Mouse (Mus musculus) small intestine, adult 2 months (tissue): ENCODE data around the gene Minos1.

Source experiments
- CTCF ChIP-seq: fragments of 200-500 bp; IDR thresholded peaks from 2 replicates; pipeline ENCODE4 v1.5.1; 2012; ENCODE audit warnings: low read depth, mild to moderate bottlenecking, control low read depth, inconsistent platforms, low read length, moderate library complexity, mixed read lengths; ENCODE audit not compliant: insufficient replicate concordance, insufficient read length; ENCODE audit errors: extremely low read depth
- POLR2A ChIP-seq: fragments of 200-500 bp; IDR thresholded peaks from 2 replicates; pipeline ENCODE4 v1.6.1; 2012; ENCODE audit warnings: low read depth, mild to moderate bottlenecking, control low read depth, inconsistent platforms, low read length, moderate library complexity

GRCm38 (mm10) chr4:139115721-139116120, 15.2 kb downstream of the Minos1 start:
- TF ChIP-seq CTCF = peak; percentile 43; the same call in 1 of the 2 replicates
- TF ChIP-seq POLR2A = no peak
